Mouse (Mus musculus) cerebellum, adult 2 months (tissue): ENCODE data around the gene Mpped2.

Source experiments
- CTCF ChIP-seq: fragments of 200-500 bp; IDR thresholded peaks from 2 replicates; pipeline ENCODE4 v1.5.1; 2011; ENCODE audit warnings: low read depth, mild to moderate bottlenecking, control low read depth, low read length, moderate library complexity, borderline replicate concordance; ENCODE audit not compliant: insufficient read depth
- POLR2A ChIP-seq: fragments of 200-500 bp; IDR thresholded peaks from 2 replicates; pipeline ENCODE4 v1.6.1; 2011; ENCODE audit warnings: low read length, control low read depth, borderline replicate concordance; ENCODE audit not compliant: insufficient read depth

- TF ChIP-seq POLR2A = no peak
- no peak for TF ChIP-seq CTCF
Observed at GRCm38 (mm10) chr2:106815898-106816297, 122.8 kb downstream of the Mpped2 start.
